Comparison of ENCODE assay signal across 8 mouse cellular contexts in the genomic region with DNA sequence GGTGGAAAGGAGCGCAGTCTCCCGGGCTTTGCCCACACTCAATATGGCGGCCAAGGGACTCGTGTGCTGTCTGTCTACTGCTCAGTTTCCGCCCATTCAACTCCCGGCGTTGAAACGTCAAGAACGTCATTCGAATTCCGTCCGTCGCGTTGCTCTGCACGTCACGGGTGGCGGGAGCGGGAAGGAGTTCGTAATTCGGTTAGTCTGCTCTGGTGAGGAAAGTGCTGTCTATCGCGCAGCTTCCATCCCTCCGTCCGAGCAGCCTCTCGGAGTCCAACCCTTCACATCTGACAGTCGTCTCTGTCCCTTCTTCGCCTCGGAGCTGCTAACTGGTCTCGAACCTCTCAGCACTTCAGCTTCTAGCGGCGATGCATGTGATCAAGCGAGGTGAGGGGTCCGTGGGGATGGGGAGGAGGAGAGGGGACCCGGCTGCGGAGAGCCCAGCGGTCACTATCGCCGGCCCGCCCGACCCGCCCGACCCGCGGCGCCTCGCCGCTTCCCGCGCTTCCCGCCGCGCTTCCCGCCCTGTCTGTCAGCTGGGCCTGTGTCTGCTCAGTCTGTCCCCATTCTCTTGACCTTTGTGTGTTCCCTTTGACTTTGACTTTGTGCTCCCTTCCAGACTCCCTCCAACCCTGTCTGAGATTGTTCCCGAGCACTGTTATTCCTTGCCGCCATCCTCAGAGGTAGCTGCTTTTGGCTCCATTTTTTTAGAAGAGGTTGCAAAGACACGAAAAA. TPM values are rescaled to one million over a fixed set of nuclear protein-coding genes. Genes with fewer than 3 reads are reported as not detected.
DNase-seq lines count a peak whose midpoint lies in the region; ATAC-seq lines count a peak whose summit lies in the region.

A gene (plus strand): TSS at position 39 of the 735 bp plus-strand sequence.

- peaks cover 3% of the 10 kb centered on the region; the same call in 1 of the 2 replicates for H3K27me3 ChIP-seq in hindbrain, embryonic 12.5 days

- peaks cover 16% of the 10 kb centered on the region for H3K4me1 ChIP-seq in hindbrain, embryonic 12.5 days

- WGBS in hindbrain, embryonic 12.5 days, result under 1% methylated on average over 52 of the region's 56 CpGs

- H3K27ac ChIP-seq in hindbrain, embryonic 12.5 days, result peak within 1 kb of the TSS; percentile 81

- DNase-seq in NIH3T3 (ENCODE audit: low read depth), result peak; percentile 97
- peak; percentile 97 for DNase-seq in cerebellum, postnatal 10 days
- DNase-seq in frontal cortex, postnatal 10 days (ENCODE audit: low spot score in 2 of 2), result peak; percentile 94
- peak; percentile 93 to 98 for DNase-seq in layer of hippocampus, postnatal 14 days (ENCODE audit: low spot score in 2 of 2)
- DNase-seq in lung, postnatal 14 days, result peak; percentile 93
- peak; percentile 89 for DNase-seq in retina, adult 2 months (ENCODE audit: low read depth, low spot score)
- DNase-seq in thymus, postnatal 36 days, result peak; percentile 89 to 92

- peaks cover 12% of the 10 kb centered on the region for H3K36me3 ChIP-seq in hindbrain, embryonic 12.5 days

- peak within 1 kb of the TSS; percentile 78 for H3K4me2 ChIP-seq in hindbrain, embryonic 12.5 days (replicated peaks)

- ATAC-seq in hindbrain, embryonic 12.5 days (ENCODE audit: low FRiP score), result peak; percentile 99

- H3K9me3 ChIP-seq in hindbrain, embryonic 12.5 days (replicated peaks), result no peaks in the 10 kb centered on the region

- H3K9ac ChIP-seq in hindbrain, embryonic 12.5 days, result peak within 1 kb of the TSS; percentile 85

- H3K4me3 ChIP-seq in hindbrain, embryonic 12.5 days, result peak within 1 kb of the TSS; percentile 87

RNA-seq across cellular contexts. Expression of the gene that starts here (rescaled TPM):
- polyA plus RNA-seq in hindbrain, embryonic 12.5 days (2016; fragmentation: Nextera tagmentation; extraction: Ambion mirVana), result 114 and 116 TPM in 2 replicates
- 10 to 100 TPM; 12.1 to 12.9 TPM for total RNA-seq in layer of hippocampus, postnatal 14 days (2021)

Comparison
In these comparisons a context has a peak if more than half of its experiments do, and no peak if none do; other contexts are left out.
1. Peak in every context shown above with its lines: DNase-seq, ATAC-seq, H3K4me3 ChIP-seq and H3K27ac ChIP-seq.